Mouse (Mus musculus) heart, postnatal 0 days (tissue): ENCODE data around the gene Cacng8. TPM values are rescaled to one million over a fixed set of nuclear protein-coding genes. Genes with fewer than 3 reads are reported as not detected.

Experiments
- ATAC-seq: fragments of 200-750 bp; cut with Nextera tagmentation; 2 replicates; pipeline ENCODE4 v1.8.0; 2017; ENCODE audit warnings: low read depth, moderate number of reproducible peaks, moderate library complexity; ENCODE audit not compliant: insufficient read depth
- DNase-seq: peaks from one replicate; pipeline ENCODE4 v3.0.0-alpha.2; 2016; ENCODE audit warnings: low spot score
- H3K27ac ChIP-seq: fragments of 300-500 bp; sonication (generic); 2 replicates; pipeline ENCODE4 v1.5.1; 2014; ENCODE audit warnings: low read depth, mild to moderate bottlenecking
- H3K27me3 ChIP-seq: fragments of 300-500 bp; sonication (generic); 2 replicates; pipeline ENCODE4 v1.6.1; 2014; ENCODE audit warnings: low read length, mixed read lengths; ENCODE audit not compliant: control insufficient read depth, insufficient read depth
- H3K36me3 ChIP-seq: fragments of 300-500 bp; sonication (generic); replicated peaks from 2 replicates; pipeline ENCODE4 v1.6.1; 2014; ENCODE audit warnings: low read length, mixed read lengths; ENCODE audit not compliant: control insufficient read depth, insufficient read depth
- H3K4me1 ChIP-seq: fragments of 300-500 bp; sonication (generic); 2 replicates; pipeline ENCODE4 v1.6.1; 2014; ENCODE audit warnings: antibody characterized with exemption; ENCODE audit not compliant: control insufficient read depth, insufficient read depth
- H3K4me2 ChIP-seq: fragments of 300-500 bp; sonication (generic); 2 replicates; pipeline ENCODE4 v1.6.1; 2014; ENCODE audit warnings: low read depth, mild to moderate bottlenecking, low read length, moderate library complexity
- H3K4me3 ChIP-seq: fragments of 300-500 bp; sonication (generic); 2 replicates; pipeline ENCODE4 v1.5.1; 2014; ENCODE audit warnings: low read depth, low read length
- H3K9ac ChIP-seq: fragments of 300-500 bp; sonication (generic); replicated peaks from 2 replicates; pipeline ENCODE4 v1.6.1; 2014; ENCODE audit warnings: low read depth, low read length, mixed read lengths
- H3K9me3 ChIP-seq: fragments of 300-500 bp; sonication (generic); replicated peaks from 2 replicates; pipeline ENCODE4 v1.6.1; 2016; ENCODE audit warnings: low read length; ENCODE audit not compliant: control insufficient read depth
- CTCF ChIP-seq: IDR thresholded peaks from 2 replicates; pipeline ENCODE4 v1.5.1; 2016; ENCODE audit warnings: antibody characterized with exemption, control low read depth, low read depth
- EP300 ChIP-seq: IDR thresholded peaks from 2 replicates; pipeline ENCODE4 v1.6.1; 2016; ENCODE audit warnings: antibody characterized with exemption, low read depth
- WGBS: fragments of 180-500 bp; shearing (Covaris S2); extraction: QIAGEN DNeasy Blood & Tissue Kit; methylation state at CpG from one replicate; pipeline ENCODE4 v1.1.7; 2014; 5-methylcytosine and 5-hydroxymethylcytosine counted together
- polyA plus RNA-seq: library from polyadenylated mRNA; unstranded; fragments of >200 nt; fragmentation: Nextera tagmentation; extraction: Ambion mirVana; gene quantifications from 2 replicates; pipeline ENCODE4 v1.2.1, GENCODE M21; 2015
- total RNA-seq: library from RNA; depleted of rRNA; stranded (reverse); fragments of >200 nt; gene quantifications from 2 replicates; pipeline ENCODE4 v1.2.3, GENCODE M21; 2014; ENCODE audit warnings: low replicate concordance

Cacng8 gene
- total and polyA plus RNA-seq, 2 experiments from 2014 or later = not detected

GRCm38 (mm10) chr7:3420466-3420865 lies 30.0 kb downstream of the Cacng8 start:
- Histone ChIP-seq H3K9ac (no peak overlapping the region), H3K36me3 (no peaks in the 10 kb centered on the region), H3K4me3 (no peak overlapping the region), H3K9me3 (no peaks in the 10 kb centered on the region), H3K27ac (no peak overlapping the region), H3K4me1 (peaks cover 2% of the 10 kb centered on the region), H3K4me2 (no peak overlapping the region), H3K27me3 (peaks cover 47% of the 10 kb centered on the region)
- ATAC-seq = no peak
- TF ChIP-seq CTCF (no peak), EP300 (no peak)
- no peak for DNase-seq
- WGBS = 76% methylated on average over 5 of the region's 5 CpGs

DNA sequence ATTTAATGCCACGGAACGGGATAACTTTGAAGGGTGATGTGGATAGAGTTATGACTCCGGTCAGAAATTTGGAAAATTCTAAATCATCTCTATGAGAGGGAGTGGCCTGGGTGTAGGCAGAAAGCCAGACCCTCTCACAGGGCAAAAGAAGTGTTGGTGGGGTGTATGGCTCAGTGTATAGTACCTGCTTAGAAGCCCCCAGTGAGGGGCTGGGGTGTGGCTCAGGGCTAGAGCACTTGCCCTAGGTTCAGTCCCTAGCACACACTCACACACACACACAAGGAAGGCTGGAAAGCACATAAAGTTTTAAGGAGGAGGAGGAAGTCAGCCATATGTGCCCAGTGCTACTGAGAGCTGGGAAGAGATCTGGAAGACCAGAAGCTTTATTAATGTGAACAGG lies 30.8 kb downstream of the Cacng8 start:
- H3K36me3 ChIP-seq = no peaks in the 10 kb centered on the region
- DNase-seq (no peak), ATAC-seq (no peak)
- no peaks in the 10 kb centered on the region for H3K4me1 ChIP-seq
- H3K4me3 ChIP-seq = no peak overlapping the region
- WGBS = 83% methylated on average over 3 of the region's 3 CpGs
- H3K27ac ChIP-seq = no peak overlapping the region
- H3K9ac ChIP-seq = no peak overlapping the region
- no peaks in the 10 kb centered on the region for H3K9me3 ChIP-seq
- H3K27me3 ChIP-seq = peaks cover 38% of the 10 kb centered on the region
- no peak for TF ChIP-seq CTCF
- TF ChIP-seq EP300 = no peak
- H3K4me2 ChIP-seq = no peak overlapping the region

GRCm38 (mm10) chr7:3422051-3422450 lies 31.6 kb downstream of the Cacng8 start:
- TF ChIP-seq EP300 = no peak
- TF ChIP-seq CTCF = no peak
- Histone ChIP-seq H3K4me2 (no peak overlapping the region), H3K4me3 (no peak overlapping the region), H3K9ac (no peak overlapping the region), H3K4me1 (no peaks in the 10 kb centered on the region), H3K27ac (no peak overlapping the region), H3K9me3 (no peaks in the 10 kb centered on the region), H3K36me3 (no peaks in the 10 kb centered on the region), H3K27me3 (peaks cover 31% of the 10 kb centered on the region)
- DNase-seq (no peak), ATAC-seq (no peak)
- WGBS = 57% methylated on average over 7 of the region's 7 CpGs

DNA sequence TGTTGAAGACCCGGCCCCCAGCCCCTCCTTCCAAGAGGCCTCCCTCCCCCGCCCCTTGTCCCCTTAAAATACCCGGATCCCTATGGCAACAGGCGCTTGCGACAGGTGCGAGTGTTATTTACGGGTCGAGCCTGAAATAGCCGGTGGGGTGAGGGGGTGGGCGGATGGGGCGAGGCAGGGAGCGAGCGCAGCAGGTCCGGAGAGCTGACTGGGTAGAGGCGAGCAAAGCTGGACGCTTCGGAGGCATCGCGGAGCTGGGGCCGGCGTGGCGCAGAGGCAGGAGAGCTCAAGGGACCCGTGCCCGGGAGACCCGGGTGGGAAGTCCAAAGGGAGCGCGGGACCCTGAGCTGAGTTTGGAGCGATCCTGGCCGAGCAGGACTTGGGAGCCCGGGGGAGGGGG lies 32.9 kb downstream of the Cacng8 start:
- H3K9ac ChIP-seq = peak overlapping the region; percentile 51
- H3K4me2 ChIP-seq = peak overlapping the region; percentile 61
- DNase-seq (no peak), ATAC-seq (peak; percentile 85)
- H3K36me3 ChIP-seq = no peaks in the 10 kb centered on the region
- H3K27ac ChIP-seq = no peak overlapping the region
- H3K9me3 ChIP-seq = no peaks in the 10 kb centered on the region
- H3K4me1 ChIP-seq = no peaks in the 10 kb centered on the region
- peaks cover 19% of the 10 kb centered on the region; the same call in 1 of the 2 replicates for H3K27me3 ChIP-seq
- 1% methylated on average over 30 of the region's 30 CpGs for WGBS
- H3K4me3 ChIP-seq = peak overlapping the region; percentile 37
- TF ChIP-seq CTCF = no peak
- TF ChIP-seq EP300 = no peak

- peak within 1 kb of the TSS; percentile 51 for H3K9ac ChIP-seq
These were observed 33.4 kb downstream of the Cacng8 start, which contains the start of gene Cacng6 for GRCm38 (mm10) chr7:3423895-3424294. Gene Cacng6 (plus strand): TSS chr7:3424195.

DNA sequence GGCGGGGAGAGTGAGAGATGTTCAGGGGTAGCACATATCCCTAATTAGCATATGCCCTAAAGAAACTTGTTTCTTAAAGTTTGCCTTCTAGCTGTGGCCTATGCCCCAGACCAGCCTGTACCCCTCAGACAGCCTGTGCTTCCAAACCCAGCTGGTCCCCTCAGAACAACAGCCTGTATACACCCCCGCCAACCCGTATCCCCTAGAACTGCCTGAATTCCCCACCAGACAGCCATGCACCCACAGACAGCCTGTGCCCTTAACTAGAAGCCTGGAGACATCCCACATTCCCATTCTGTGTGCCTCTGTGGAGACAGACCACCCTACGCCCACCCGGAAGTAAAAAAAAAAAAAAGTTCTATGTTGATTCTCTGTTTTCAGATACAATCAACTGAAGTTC lies 34.7 kb downstream of the Cacng8 start:
- no peak overlapping the region for H3K27ac ChIP-seq
- no peak overlapping the region for H3K4me2 ChIP-seq
- H3K27me3 ChIP-seq = peaks cover 19% of the 10 kb centered on the region; the same call in 1 of the 2 replicates
- ATAC-seq = no peak
- 85% methylated on average over 5 of the region's 5 CpGs for WGBS
- no peaks in the 10 kb centered on the region for H3K36me3 ChIP-seq
- no peak overlapping the region for H3K9ac ChIP-seq
- no peaks in the 10 kb centered on the region for H3K9me3 ChIP-seq
- H3K4me3 ChIP-seq = no peak overlapping the region
- peaks cover 5% of the 10 kb centered on the region; the same call in 1 of the 2 replicates for H3K4me1 ChIP-seq
- TF ChIP-seq CTCF (no peak), EP300 (no peak)
- no peak for DNase-seq

More at GRCm38 (mm10) chr7:3423895-3424294, 33.4 kb downstream of the Cacng8 start, which contains the start of gene Cacng6:
- no peak within 1 kb of the TSS for H3K27ac ChIP-seq
- peaks cover 19% of the 10 kb centered on the region; the same call in 1 of the 2 replicates for H3K27me3 ChIP-seq
- H3K9me3 ChIP-seq = no peaks in the 10 kb centered on the region
- DNase-seq (no peak), ATAC-seq (no peak)
- H3K36me3 ChIP-seq = no peaks in the 10 kb centered on the region
- H3K4me1 ChIP-seq = no peaks in the 10 kb centered on the region
- H3K4me3 ChIP-seq = peak within 1 kb of the TSS; percentile 37
- WGBS = 43% methylated on average over 4 of the region's 4 CpGs
- TF ChIP-seq EP300 = no peak
- no peak for TF ChIP-seq CTCF
- H3K4me2 ChIP-seq = peak within 1 kb of the TSS; percentile 61
